Mouse (Mus musculus): Measurements from ENCODE around the gene Nsmce1. TPM values are rescaled to one million over a fixed set of nuclear protein-coding genes. Genes with fewer than 3 reads are reported as not detected.

Gene Nsmce1
- polyA plus RNA-seq (2016; fragmentation: Nextera tagmentation; extraction: Ambion mirVana) = 93.6 and 107 TPM in 2 replicates

GRCm38 (mm10) chr7:125490947-125491735 lies at the start of gene Nsmce1:
Gene Nsmce1, minus strand, starts transcription at chr7:125491596.
- Histone ChIP-seq H3K4me2 (replicated peaks) (peak within 1 kb of the TSS; percentile 72), H3K27me3 (no peaks in the 10 kb centered on the region; the same call in 1 of the 2 replicates), H3K4me1 (peaks cover 17% of the 10 kb centered on the region), H3K4me3 (peak within 1 kb of the TSS; percentile 49), H3K36me3 (peaks cover 2% of the 10 kb centered on the region; the same call in 1 of the 2 replicates), H3K9ac (peak within 1 kb of the TSS; percentile 59), H3K27ac (peak within 1 kb of the TSS; percentile 69), H3K9me3 (replicated peaks) (no peaks in the 10 kb centered on the region)
- WGBS = under 1% methylated on average over 55 of the region's 56 CpGs
- ATAC-seq (ENCODE audit: low FRiP score) = peak; percentile 99

- no peak overlapping the region for H3K9ac ChIP-seq
- no peaks in the 10 kb centered on the region for H3K27me3 ChIP-seq
- no peak for ATAC-seq (ENCODE audit: low FRiP score)
- H3K4me3 ChIP-seq = no peak overlapping the region
- no peak overlapping the region for H3K4me2 ChIP-seq (replicated peaks)
- WGBS = 92% methylated on average over 1 of the region's 1 CpGs
- no peak overlapping the region for H3K27ac ChIP-seq
- H3K4me1 ChIP-seq = 0 out of 2 replicates have a peak, but pooled peaks cover 5% of the 10 kb centered on the region
- no peaks in the 10 kb centered on the region for H3K36me3 ChIP-seq
- H3K9me3 ChIP-seq (replicated peaks) = no peaks in the 10 kb centered on the region
These were observed 49.6 kb upstream of the Nsmce1 start for GRCm38 (mm10) chr7:125541026-125541425.

- 87% methylated on average over 3 of the region's 3 CpGs for WGBS
These were observed 48.0 kb upstream of the Nsmce1 start for GRCm38 (mm10) chr7:125539351-125539750.

GRCm38 (mm10) chr7:125527901-125528580 lies 36.6 kb upstream of the Nsmce1 start:
- Histone ChIP-seq H3K36me3 (no peaks in the 10 kb centered on the region), H3K27ac (no peak overlapping the region), H3K9ac (no peak overlapping the region), H3K27me3 (no peaks in the 10 kb centered on the region), H3K4me1 (no peaks in the 10 kb centered on the region), H3K4me3 (no peak overlapping the region), H3K9me3 (replicated peaks) (no peaks in the 10 kb centered on the region), H3K4me2 (replicated peaks) (no peak overlapping the region)
- 88% methylated on average over 9 of the region's 9 CpGs for WGBS
- no peak for ATAC-seq (ENCODE audit: low FRiP score)

More at GRCm38 (mm10) chr7:125539351-125539750, 48.0 kb upstream of the Nsmce1 start:
- Histone ChIP-seq H3K27me3 (no peaks in the 10 kb centered on the region), H3K9ac (no peak overlapping the region), H3K4me2 (replicated peaks) (no peak overlapping the region), H3K27ac (no peak overlapping the region), H3K9me3 (replicated peaks) (0 out of 2 replicates have a peak, but pooled peaks cover under 1% of the 10 kb centered on the region), H3K4me1 (0 out of 2 replicates have a peak, but pooled peaks cover 5% of the 10 kb centered on the region), H3K4me3 (no peak overlapping the region), H3K36me3 (no peaks in the 10 kb centered on the region)
- ATAC-seq (ENCODE audit: low FRiP score) = no peak

GRCm38 (mm10) chr7:125527186-125527585 lies 35.8 kb upstream of the Nsmce1 start:
- ATAC-seq (ENCODE audit: low FRiP score) = no peak
- Histone ChIP-seq H3K27me3 (no peaks in the 10 kb centered on the region), H3K9ac (no peak overlapping the region)

GRCm38 (mm10) chr7:125523051-125523450 lies 31.7 kb upstream of the Nsmce1 start:
- no peaks in the 10 kb centered on the region for H3K36me3 ChIP-seq
- 65% methylated on average over 3 of the region's 3 CpGs for WGBS
- H3K4me1 ChIP-seq = no peaks in the 10 kb centered on the region
- H3K27me3 ChIP-seq = no peaks in the 10 kb centered on the region
- no peak overlapping the region for H3K9ac ChIP-seq
- no peak overlapping the region for H3K4me3 ChIP-seq
- ATAC-seq (ENCODE audit: low FRiP score) = no peak
- H3K9me3 ChIP-seq (replicated peaks) = no peaks in the 10 kb centered on the region
- H3K4me2 ChIP-seq (replicated peaks) = no peak overlapping the region
- H3K27ac ChIP-seq = no peak overlapping the region

More at GRCm38 (mm10) chr7:125527186-125527585, 35.8 kb upstream of the Nsmce1 start:
- H3K27ac ChIP-seq = no peak overlapping the region
- H3K4me2 ChIP-seq (replicated peaks) = no peak overlapping the region
- H3K36me3 ChIP-seq = no peaks in the 10 kb centered on the region
- no peaks in the 10 kb centered on the region for H3K4me1 ChIP-seq
- no peak overlapping the region for H3K4me3 ChIP-seq
- 95% methylated on average over 6 of the region's 6 CpGs for WGBS
- H3K9me3 ChIP-seq (replicated peaks) = no peaks in the 10 kb centered on the region

- Histone ChIP-seq H3K4me3 (no peak overlapping the region), H3K4me2 (replicated peaks) (no peak overlapping the region), H3K36me3 (no peaks in the 10 kb centered on the region), H3K9me3 (replicated peaks) (no peaks in the 10 kb centered on the region), H3K4me1 (no peaks in the 10 kb centered on the region), H3K27ac (no peak overlapping the region), H3K27me3 (no peaks in the 10 kb centered on the region), H3K9ac (no peak overlapping the region)
- ATAC-seq (ENCODE audit: low FRiP score) = no peak
- 87% methylated on average over 3 of the region's 3 CpGs for WGBS
These were observed 28.3 kb upstream of the Nsmce1 start for GRCm38 (mm10) chr7:125519715-125520114.

GRCm38 (mm10) chr7:125517470-125517869 lies 26.1 kb upstream of the Nsmce1 start:
- H3K4me3 ChIP-seq = no peak overlapping the region
- no peaks in the 10 kb centered on the region for H3K27me3 ChIP-seq
- H3K9ac ChIP-seq = no peak overlapping the region
- H3K36me3 ChIP-seq = no peaks in the 10 kb centered on the region
- H3K27ac ChIP-seq = no peak overlapping the region
- no peaks in the 10 kb centered on the region for H3K4me1 ChIP-seq
- 78% methylated on average over 6 of the region's 6 CpGs for WGBS
- ATAC-seq (ENCODE audit: low FRiP score) = no peak
- no peaks in the 10 kb centered on the region for H3K9me3 ChIP-seq (replicated peaks)
- H3K4me2 ChIP-seq (replicated peaks) = no peak overlapping the region

- no peak for ATAC-seq (ENCODE audit: low FRiP score)
- Histone ChIP-seq H3K9me3 (replicated peaks) (no peaks in the 10 kb centered on the region), H3K4me3 (no peak overlapping the region), H3K36me3 (no peaks in the 10 kb centered on the region), H3K4me1 (no peaks in the 10 kb centered on the region), H3K27me3 (no peaks in the 10 kb centered on the region), H3K27ac (no peak overlapping the region), H3K4me2 (replicated peaks) (no peak overlapping the region), H3K9ac (no peak overlapping the region)
- 90% methylated on average over 8 of the region's 8 CpGs for WGBS
These were observed 25.3 kb upstream of the Nsmce1 start for GRCm38 (mm10) chr7:125516723-125517122.

GRCm38 (mm10) chr7:125515081-125515853 lies 23.9 kb upstream of the Nsmce1 start:
- no peaks in the 10 kb centered on the region for H3K27me3 ChIP-seq
- H3K4me3 ChIP-seq = no peak overlapping the region
- 74% methylated on average over 5 of the region's 5 CpGs for WGBS
- ATAC-seq (ENCODE audit: low FRiP score) = no peak
- H3K9me3 ChIP-seq (replicated peaks) = no peaks in the 10 kb centered on the region
- H3K4me2 ChIP-seq (replicated peaks) = no peak overlapping the region
- no peak overlapping the region for H3K27ac ChIP-seq
- no peak overlapping the region for H3K9ac ChIP-seq
- H3K36me3 ChIP-seq = no peaks in the 10 kb centered on the region
- no peaks in the 10 kb centered on the region for H3K4me1 ChIP-seq

GRCm38 (mm10) chr7:125511852-125512251 lies 20.5 kb upstream of the Nsmce1 start:
- no peak overlapping the region for H3K27ac ChIP-seq
- no peak overlapping the region for H3K4me3 ChIP-seq
- H3K36me3 ChIP-seq = no peaks in the 10 kb centered on the region
- no peak overlapping the region for H3K4me2 ChIP-seq (replicated peaks)
- no peak overlapping the region for H3K9ac ChIP-seq
- H3K9me3 ChIP-seq (replicated peaks) = no peaks in the 10 kb centered on the region
- ATAC-seq (ENCODE audit: low FRiP score) = no peak
- H3K4me1 ChIP-seq = no peaks in the 10 kb centered on the region
- WGBS = 78% methylated on average over 2 of the region's 2 CpGs
- no peaks in the 10 kb centered on the region for H3K27me3 ChIP-seq

- Histone ChIP-seq H3K27me3 (no peaks in the 10 kb centered on the region), H3K4me3 (no peak overlapping the region), H3K36me3 (no peaks in the 10 kb centered on the region), H3K27ac (no peak overlapping the region), H3K4me2 (replicated peaks) (no peak overlapping the region), H3K9ac (no peak overlapping the region), H3K4me1 (no peaks in the 10 kb centered on the region), H3K9me3 (replicated peaks) (no peaks in the 10 kb centered on the region)
- ATAC-seq (ENCODE audit: low FRiP score) = no peak
- 83% methylated on average over 5 of the region's 5 CpGs for WGBS
These were observed 20.0 kb upstream of the Nsmce1 start for GRCm38 (mm10) chr7:125511432-125511831.
